Mouse (Mus musculus) neural tube, embryonic 14.5 days (tissue): ENCODE results near the gene Krtap2-4. TPM values are rescaled to one million over a fixed set of nuclear protein-coding genes. Genes with fewer than 3 reads are reported as not detected.
"Not testable (repeated sequence)": the region's sequence is repeated elsewhere in the genome, so short reads cannot be mapped to it uniquely, and the experiment has no call there.

ENCODE experiments used
- ATAC-seq: fragments of 200-750 bp; cut with Nextera tagmentation; 2 replicates; pipeline ENCODE4 v1.8.0; 2017; ENCODE audit warnings: low read depth, mild to moderate bottlenecking, moderate TSS enrichment, moderate library complexity
- H3K27ac ChIP-seq: fragments of 300-500 bp; sonication (generic); 2 replicates; pipeline ENCODE4 v1.5.1; 2014; ENCODE audit warnings: low read depth, mild to moderate bottlenecking, control low read depth, low read length, moderate library complexity, mixed read lengths
- H3K27me3 ChIP-seq: fragments of 300-500 bp; sonication (generic); 2 replicates; pipeline ENCODE4 v1.6.1; 2014; ENCODE audit warnings: low read length; ENCODE audit not compliant: control insufficient read depth, insufficient read depth
- H3K36me3 ChIP-seq: fragments of 300-500 bp; sonication (generic); 2 replicates; pipeline ENCODE4 v1.6.1; 2014; ENCODE audit warnings: low read length, mixed read lengths; ENCODE audit not compliant: control insufficient read depth, insufficient read depth
- H3K4me1 ChIP-seq: fragments of 300-500 bp; sonication (generic); 2 replicates; pipeline ENCODE4 v1.6.1; 2014; ENCODE audit warnings: low read length; ENCODE audit not compliant: control insufficient read depth, insufficient read depth
- H3K4me2 ChIP-seq: fragments of 300-500 bp; sonication (generic); 2 replicates; pipeline ENCODE4 v1.6.1; 2014; ENCODE audit warnings: mild to moderate bottlenecking, low read depth, low read length, control low read depth
- H3K4me3 ChIP-seq: fragments of 300-500 bp; sonication (generic); 2 replicates; pipeline ENCODE4 v1.5.1; 2014; ENCODE audit warnings: low read depth, low read length, control low read depth, mixed read lengths
- H3K9ac ChIP-seq: fragments of 300-500 bp; sonication (generic); replicated peaks from 2 replicates; pipeline ENCODE4 v1.6.1; 2014; ENCODE audit warnings: low read depth, mild to moderate bottlenecking, control low read depth, low read length, mixed read lengths
- H3K9me3 ChIP-seq: fragments of 300-500 bp; sonication (generic); 2 replicates; pipeline ENCODE4 v1.6.1; 2016; ENCODE audit warnings: low read length; ENCODE audit not compliant: control insufficient read depth
- WGBS: fragments of 180-500 bp; shearing (Covaris S2); extraction: QIAGEN DNeasy Blood & Tissue Kit; methylation state at CpG from one replicate; pipeline ENCODE4 v1.1.7; 2014; 5-methylcytosine and 5-hydroxymethylcytosine counted together
- polyA plus RNA-seq: library from polyadenylated mRNA; unstranded; fragments of >200 nt; fragmentation: Nextera tagmentation; extraction: Ambion mirVana; gene quantifications from 2 replicates; pipeline ENCODE4 v1.2.1, GENCODE M21; 2014

The Krtap2-4 gene
- polyA plus RNA-seq, 1 experiment from 2014 or later, result not detected

- not testable (repeated sequence) for H3K4me2 ChIP-seq, H3K4me1 ChIP-seq, H3K9me3 ChIP-seq, H3K9ac ChIP-seq, H3K36me3 ChIP-seq, H3K4me3 ChIP-seq, H3K27ac ChIP-seq, ATAC-seq, H3K27me3 ChIP-seq
- 70% methylated on average over 1 of the region's 1 CpGs for WGBS
Observed at GRCm38 (mm10) chr11:99603208-99603607, 11.4 kb downstream of the Krtap2-4 start, which contains the start of gene Gm11938. Gm11938 (minus strand) TSS chr11:99603308.

- not testable (repeated sequence) for H3K9me3 ChIP-seq, H3K4me1 ChIP-seq, ATAC-seq, H3K9ac ChIP-seq, H3K27ac ChIP-seq, H3K27me3 ChIP-seq, H3K36me3 ChIP-seq, H3K4me3 ChIP-seq, H3K4me2 ChIP-seq
- 89% methylated on average over 6 of the region's 6 CpGs for WGBS
Observed at GRCm38 (mm10) chr11:99597742-99598141, 16.9 kb downstream of the Krtap2-4 start, which contains the start of gene Krtap9-3. Krtap9-3 (minus strand) TSS chr11:99598105.

GRCm38 (mm10) chr11:99590981-99591380 is 23.7 kb downstream of the Krtap2-4 start, which contains the start of gene Krtap1-3:
Krtap1-3 (minus strand) TSS chr11:99591339.
- H3K27me3 ChIP-seq, result no peaks in the 10 kb centered on the region
- H3K4me2 ChIP-seq, result no peak within 1 kb of the TSS
- no peak within 1 kb of the TSS for H3K27ac ChIP-seq
- no peaks in the 10 kb centered on the region for H3K4me1 ChIP-seq
- no peaks in the 10 kb centered on the region for H3K36me3 ChIP-seq
- no peak within 1 kb of the TSS for H3K4me3 ChIP-seq
- 81% methylated on average over 6 of the region's 6 CpGs for WGBS
- no peak for ATAC-seq
- no peaks in the 10 kb centered on the region for H3K9me3 ChIP-seq
- H3K9ac ChIP-seq, result no peak within 1 kb of the TSS

GRCm38 (mm10) chr11:99585096-99585495 is 29.6 kb downstream of the Krtap2-4 start:
- 91% methylated on average over 7 of the region's 7 CpGs for WGBS
- no peak overlapping the region for H3K4me2 ChIP-seq
- H3K9me3 ChIP-seq, result no peaks in the 10 kb centered on the region
- H3K4me1 ChIP-seq, result no peaks in the 10 kb centered on the region
- no peak overlapping the region for H3K4me3 ChIP-seq
- H3K27me3 ChIP-seq, result no peaks in the 10 kb centered on the region
- ATAC-seq, result no peak
- no peak overlapping the region for H3K27ac ChIP-seq
- H3K36me3 ChIP-seq, result no peaks in the 10 kb centered on the region
- H3K9ac ChIP-seq, result no peak overlapping the region

- Histone ChIP-seq H3K4me2 (no peak within 1 kb of the TSS), H3K4me1 (no peaks in the 10 kb centered on the region), H3K4me3 (no peak within 1 kb of the TSS), H3K9ac (no peak within 1 kb of the TSS), H3K27me3 (no peaks in the 10 kb centered on the region), H3K9me3 (no peaks in the 10 kb centered on the region), H3K27ac (no peak within 1 kb of the TSS), H3K36me3 (no peaks in the 10 kb centered on the region)
- no peak for ATAC-seq
- WGBS, result 85% methylated on average over 5 of the region's 5 CpGs
Observed at GRCm38 (mm10) chr11:99583245-99583704, 31.4 kb downstream of the Krtap2-4 start, which contains the start of gene Krtap1-4. Krtap1-4 (minus strand) TSS chr11:99583654.

GRCm38 (mm10) chr11:99581564-99581963 is 33.1 kb downstream of the Krtap2-4 start:
- Histone ChIP-seq H3K27me3 (no peaks in the 10 kb centered on the region), H3K4me1 (no peaks in the 10 kb centered on the region), H3K9me3 (no peaks in the 10 kb centered on the region), H3K9ac (no peak overlapping the region), H3K27ac (no peak overlapping the region), H3K4me2 (no peak overlapping the region), H3K36me3 (no peaks in the 10 kb centered on the region), H3K4me3 (no peak overlapping the region)
- no peak for ATAC-seq
- 89% methylated on average over 6 of the region's 6 CpGs for WGBS

GRCm38 (mm10) chr11:99581051-99581450 is 33.6 kb downstream of the Krtap2-4 start:
- H3K4me1 ChIP-seq, result no peaks in the 10 kb centered on the region
- no peaks in the 10 kb centered on the region for H3K27me3 ChIP-seq
- no peaks in the 10 kb centered on the region for H3K9me3 ChIP-seq
- no peak overlapping the region for H3K9ac ChIP-seq
- H3K4me3 ChIP-seq, result no peak overlapping the region
- no peak overlapping the region for H3K4me2 ChIP-seq
- H3K27ac ChIP-seq, result no peak overlapping the region
- 92% methylated on average over 5 of the region's 5 CpGs for WGBS
- no peak for ATAC-seq
- no peaks in the 10 kb centered on the region for H3K36me3 ChIP-seq

- Histone ChIP-seq H3K27ac (no peak within 1 kb of the TSS), H3K27me3 (no peaks in the 10 kb centered on the region), H3K36me3 (no peaks in the 10 kb centered on the region), H3K4me3 (no peak within 1 kb of the TSS), H3K4me2 (no peak within 1 kb of the TSS), H3K4me1 (no peaks in the 10 kb centered on the region), H3K9ac (no peak within 1 kb of the TSS), H3K9me3 (no peaks in the 10 kb centered on the region)
- WGBS, result 86% methylated on average over 6 of the region's 6 CpGs
- ATAC-seq, result no peak
Observed at GRCm38 (mm10) chr11:99580636-99581035, 34.0 kb downstream of the Krtap2-4 start, which contains the start of gene Krtap1-5. Krtap1-5 (minus strand) TSS chr11:99581016.

GRCm38 (mm10) chr11:99574106-99574505 is 40.5 kb downstream of the Krtap2-4 start:
- peak; percentile 82; the same call in 1 of the 2 replicates for ATAC-seq
- H3K4me1 ChIP-seq, result no peaks in the 10 kb centered on the region
- no peak overlapping the region for H3K4me2 ChIP-seq
- H3K27ac ChIP-seq, result no peak overlapping the region
- 2% methylated on average over 7 of the region's 7 CpGs for WGBS
- no peak overlapping the region for H3K9ac ChIP-seq
- H3K27me3 ChIP-seq, result no peaks in the 10 kb centered on the region
- H3K9me3 ChIP-seq, result no peaks in the 10 kb centered on the region
- H3K4me3 ChIP-seq, result no peak overlapping the region
- no peaks in the 10 kb centered on the region for H3K36me3 ChIP-seq
